Mouse (Mus musculus) midbrain, postnatal 0 days (tissue): ENCODE measurements around the gene Cks1b. TPM values are rescaled to one million over a fixed set of nuclear protein-coding genes. Genes with fewer than 3 reads are reported as not detected.
A peak's percentile ranks its signal among the peaks of the same experiment; 100 is the strongest.

Experiments
- ATAC-seq: fragments of 200-750 bp; cut with Nextera tagmentation; 2 replicates; pipeline ENCODE4 v1.8.0; 2017; ENCODE audit warnings: moderate number of reproducible peaks, mild to moderate bottlenecking, moderate TSS enrichment, moderate library complexity; ENCODE audit not compliant: low FRiP score
- DNase-seq: peaks from one replicate; pipeline ENCODE4 v3.0.0-alpha.2; 2015; ENCODE audit warnings: low spot score
- H3K27ac ChIP-seq: fragments of 300-500 bp; sonication (generic); 2 replicates; pipeline ENCODE4 v1.5.1; 2014; ENCODE audit warnings: low read depth, mild to moderate bottlenecking, low read length, mixed read lengths
- H3K27me3 ChIP-seq: fragments of 300-500 bp; sonication (generic); 2 replicates; pipeline ENCODE4 v1.6.1; 2014; ENCODE audit warnings: low read length, control low read depth, mixed read lengths; ENCODE audit not compliant: insufficient read depth
- H3K36me3 ChIP-seq: fragments of 300-500 bp; sonication (generic); 2 replicates; pipeline ENCODE4 v1.6.1; 2014; ENCODE audit warnings: low read length, control low read depth, mixed read lengths; ENCODE audit not compliant: insufficient read depth
- H3K4me1 ChIP-seq: fragments of 300-500 bp; sonication (generic); 2 replicates; pipeline ENCODE4 v1.6.1; 2014; ENCODE audit warnings: mild to moderate bottlenecking, control low read depth, antibody characterized with exemption, low read length, mixed read lengths; ENCODE audit not compliant: insufficient read depth
- H3K4me2 ChIP-seq: fragments of 300-500 bp; sonication (generic); 2 replicates; pipeline ENCODE4 v1.6.1; 2014; ENCODE audit warnings: low read depth, mild to moderate bottlenecking, low read length, mixed read lengths; ENCODE audit not compliant: poor library complexity, severe bottlenecking
- H3K4me3 ChIP-seq: fragments of 300-500 bp; sonication (generic); 2 replicates; pipeline ENCODE4 v1.5.1; 2014; ENCODE audit warnings: low read depth, mild to moderate bottlenecking, low read length, moderate library complexity
- H3K9ac ChIP-seq: fragments of 300-500 bp; sonication (generic); replicated peaks from 2 replicates; pipeline ENCODE4 v1.6.1; 2014; ENCODE audit warnings: mild to moderate bottlenecking, low read length, moderate library complexity, mixed read lengths; ENCODE audit not compliant: poor library complexity, severe bottlenecking
- H3K9me3 ChIP-seq: fragments of 300-500 bp; sonication (generic); 2 replicates; pipeline ENCODE4 v1.6.1; 2016; ENCODE audit warnings: low read length, control low read depth
- CTCF ChIP-seq: IDR thresholded peaks from 2 replicates; pipeline ENCODE4 v1.5.1; 2016; ENCODE audit warnings: antibody characterized with exemption, mild to moderate bottlenecking
- WGBS: fragments of 180-500 bp; shearing (Covaris S2); extraction: QIAGEN DNeasy Blood & Tissue Kit; methylation state at CpG from one replicate; pipeline ENCODE4 v1.1.7; 2014; 5-methylcytosine and 5-hydroxymethylcytosine counted together
- polyA plus RNA-seq: library from polyadenylated mRNA; unstranded; fragments of >200 nt; fragmentation: Nextera tagmentation; extraction: Ambion mirVana; gene quantifications from 2 replicates; pipeline ENCODE4 v1.2.1, GENCODE M21; 2015
- total RNA-seq: library from RNA; depleted of rRNA; stranded (reverse); fragments of >200 nt; gene quantifications from 2 replicates; pipeline ENCODE4 v1.2.3, GENCODE M21; 2014

Cks1b gene
- total and polyA plus RNA-seq, 2 experiments from 2014 or later = 29.2 to 69.6 TPM

DNA sequence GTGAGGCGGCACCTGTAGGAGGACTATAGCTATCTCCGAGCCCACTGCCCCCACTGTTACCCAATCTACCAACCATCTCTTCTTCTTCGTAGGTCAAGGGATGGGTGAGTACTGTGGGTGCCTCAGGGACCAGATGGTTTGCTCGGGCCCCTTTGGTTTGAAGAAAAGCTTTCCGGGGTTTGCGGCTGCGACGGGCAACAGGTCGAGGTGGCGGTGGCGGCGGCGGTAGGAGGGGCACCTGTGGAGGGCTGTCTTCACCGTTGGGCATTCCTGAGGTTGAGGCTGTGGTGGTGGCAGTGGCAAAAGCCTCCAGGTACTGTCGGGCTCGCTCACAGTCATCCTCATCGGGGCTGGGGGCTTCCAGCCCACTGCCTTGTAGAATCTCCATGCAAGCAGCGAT is 37.5 kb downstream of the Cks1b start:
- H3K4me1 ChIP-seq = no peaks in the 10 kb centered on the region
- ATAC-seq (no peak), DNase-seq (no peak)
- no peaks in the 10 kb centered on the region for H3K36me3 ChIP-seq
- H3K27me3 ChIP-seq = no peaks in the 10 kb centered on the region
- TF ChIP-seq CTCF = no peak
- H3K27ac ChIP-seq = no peak overlapping the region
- 93% methylated on average over 18 of the region's 18 CpGs for WGBS
- H3K4me3 ChIP-seq = no peak overlapping the region
- H3K9me3 ChIP-seq = no peaks in the 10 kb centered on the region
- no peak overlapping the region for H3K4me2 ChIP-seq
- no peak overlapping the region for H3K9ac ChIP-seq

DNA sequence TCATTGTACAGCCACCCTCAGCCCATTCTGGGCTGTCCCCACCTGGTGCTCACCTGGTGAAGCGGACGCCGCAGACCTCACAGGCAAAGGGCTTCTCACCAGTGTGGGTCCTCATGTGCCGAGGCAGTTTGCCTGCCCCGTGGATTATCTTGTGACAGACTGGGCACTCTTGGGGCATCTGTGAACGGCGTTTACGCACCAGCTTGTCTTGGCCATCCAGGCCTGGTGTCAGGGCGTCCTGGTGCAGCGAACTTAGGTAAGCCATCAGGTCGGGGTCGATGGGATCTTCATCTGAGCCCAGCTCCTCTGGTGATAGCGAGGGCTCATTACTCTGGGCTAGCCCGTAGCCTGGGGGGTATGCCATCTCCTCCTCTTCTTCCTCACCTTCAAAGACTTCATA is 37.9 kb downstream of the Cks1b start:
- no peaks in the 10 kb centered on the region for H3K4me1 ChIP-seq
- TF ChIP-seq CTCF = no peak
- 96% methylated on average over 14 of the region's 14 CpGs for WGBS
- H3K27me3 ChIP-seq = no peaks in the 10 kb centered on the region
- no peaks in the 10 kb centered on the region for H3K36me3 ChIP-seq
- H3K9ac ChIP-seq = no peak overlapping the region
- no peak overlapping the region for H3K4me2 ChIP-seq
- DNase-seq (no peak), ATAC-seq (no peak)
- H3K4me3 ChIP-seq = no peak overlapping the region
- no peak overlapping the region for H3K27ac ChIP-seq
- no peaks in the 10 kb centered on the region for H3K9me3 ChIP-seq

DNA sequence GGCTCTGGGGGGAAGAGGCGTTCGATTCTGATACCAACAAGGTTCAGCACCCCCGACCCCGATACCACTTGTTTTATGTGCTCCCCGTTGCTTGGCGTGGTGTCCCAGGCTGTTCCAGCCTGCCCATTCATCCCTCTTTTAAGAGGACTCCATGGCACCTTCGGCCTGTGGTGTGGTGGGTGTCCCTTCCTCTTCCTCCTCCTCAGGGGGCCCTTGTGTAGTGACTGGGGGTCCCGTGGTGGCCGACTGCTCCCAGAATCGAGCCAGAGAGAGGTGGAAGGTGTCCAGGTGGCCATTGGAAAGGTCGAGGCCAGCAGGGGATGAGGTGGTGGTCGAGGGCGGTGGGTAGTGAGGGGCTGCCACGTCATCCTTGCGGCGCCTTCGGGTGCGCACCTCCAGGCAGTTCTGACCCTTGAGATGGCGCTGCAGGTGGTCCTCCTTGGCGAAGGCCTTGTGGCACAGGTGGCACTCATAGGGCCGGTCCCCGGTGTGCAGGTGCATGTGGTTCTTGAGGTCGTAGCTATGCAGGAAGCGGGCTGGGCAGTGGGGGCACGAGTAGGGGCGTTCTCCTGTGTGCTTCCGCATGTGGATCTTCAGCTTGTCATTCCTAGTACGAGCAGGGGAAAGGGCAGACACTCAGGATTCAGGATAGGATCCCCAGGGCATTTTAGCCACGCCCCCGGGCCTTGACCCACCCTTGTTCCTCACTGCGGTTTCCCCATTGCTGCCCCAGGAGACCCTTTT is 38.6 kb downstream of the Cks1b start:
- Histone ChIP-seq H3K4me2 (no peak overlapping the region), H3K27ac (no peak overlapping the region), H3K27me3 (no peaks in the 10 kb centered on the region), H3K9ac (no peak overlapping the region), H3K9me3 (no peaks in the 10 kb centered on the region), H3K36me3 (no peaks in the 10 kb centered on the region), H3K4me3 (no peak overlapping the region), H3K4me1 (no peaks in the 10 kb centered on the region)
- ATAC-seq = no peak
- no peak for TF ChIP-seq CTCF
- no peak for DNase-seq
- WGBS = 87% methylated on average over 31 of the region's 31 CpGs

DNA sequence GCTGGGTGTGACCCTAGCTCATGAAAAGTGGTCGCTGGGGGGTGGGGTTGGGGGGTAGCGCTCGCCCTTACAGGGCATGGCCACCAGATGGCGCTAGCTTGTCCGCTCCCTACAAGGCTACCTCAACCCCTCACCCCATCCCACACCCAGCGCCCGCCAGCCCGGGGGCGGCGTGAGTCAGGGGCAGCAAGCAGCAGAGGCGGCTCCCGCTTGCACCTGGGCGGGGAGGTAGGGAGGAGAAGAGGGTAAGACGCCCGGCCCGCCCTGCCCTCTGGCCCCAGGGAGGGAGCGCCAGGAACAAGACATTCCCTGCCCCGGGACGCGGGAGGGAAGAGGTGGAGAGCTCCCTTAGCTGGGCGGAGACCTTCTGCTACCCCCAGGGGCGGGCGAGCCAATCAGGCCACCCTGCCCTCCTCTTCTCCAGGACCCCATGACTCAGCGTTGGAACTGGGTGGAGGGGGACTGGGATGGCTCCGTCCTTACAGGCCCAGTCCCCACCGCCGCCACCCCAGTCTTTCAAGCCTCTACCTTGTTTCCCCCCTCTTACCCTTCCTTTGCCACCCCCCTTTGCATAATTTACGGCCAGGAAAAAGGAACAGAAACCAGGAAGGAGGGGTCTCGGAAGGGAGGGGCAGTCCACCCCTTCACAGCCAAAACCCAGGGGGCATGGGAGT is 39.7 kb downstream of the Cks1b start:
- Histone ChIP-seq H3K4me1 (no peaks in the 10 kb centered on the region), H3K36me3 (no peaks in the 10 kb centered on the region), H3K27me3 (no peaks in the 10 kb centered on the region), H3K27ac (peak overlapping the region; percentile 38; the same call in 1 of the 2 replicates), H3K4me3 (peak overlapping the region; percentile 55), H3K9me3 (no peaks in the 10 kb centered on the region), H3K4me2 (peak overlapping the region; percentile 97), H3K9ac (peak overlapping the region; percentile 80)
- TF ChIP-seq CTCF = peak; percentile 91
- 1% methylated on average over 26 of the region's 29 CpGs for WGBS
- DNase-seq = peak; percentile 81
- ATAC-seq = peak; percentile 89

DNA sequence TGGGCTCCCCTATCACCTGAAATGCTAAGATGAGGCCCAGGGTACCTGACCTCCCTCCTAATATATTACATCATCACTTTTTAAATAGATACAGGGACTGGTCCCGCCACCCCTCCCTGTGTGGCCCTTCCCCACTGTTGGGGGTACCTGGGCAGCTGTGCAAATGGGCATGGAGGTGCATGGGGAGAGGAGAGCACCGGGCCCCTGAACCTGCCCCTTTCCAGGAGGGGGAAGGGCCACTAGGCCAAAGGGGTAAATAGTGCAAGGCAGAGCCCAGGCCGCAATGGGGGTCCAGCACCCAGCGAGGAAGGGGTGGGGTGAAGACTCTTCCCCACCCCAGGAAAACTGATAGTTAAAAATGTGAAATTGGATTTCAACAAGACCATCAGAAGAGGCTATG is 40.4 kb downstream of the Cks1b start:
- ATAC-seq = 0 out of 2 replicates have a peak, but pooled peaks have one; percentile 12
- no peak for DNase-seq
- Histone ChIP-seq H3K27ac (no peak overlapping the region), H3K27me3 (no peaks in the 10 kb centered on the region), H3K4me3 (peak overlapping the region; percentile 55), H3K36me3 (no peaks in the 10 kb centered on the region), H3K9ac (peak overlapping the region; percentile 80), H3K9me3 (no peaks in the 10 kb centered on the region), H3K4me2 (peak overlapping the region; percentile 97), H3K4me1 (no peaks in the 10 kb centered on the region)
- 75% methylated on average over 4 of the region's 4 CpGs for WGBS
- no peak for TF ChIP-seq CTCF

DNA sequence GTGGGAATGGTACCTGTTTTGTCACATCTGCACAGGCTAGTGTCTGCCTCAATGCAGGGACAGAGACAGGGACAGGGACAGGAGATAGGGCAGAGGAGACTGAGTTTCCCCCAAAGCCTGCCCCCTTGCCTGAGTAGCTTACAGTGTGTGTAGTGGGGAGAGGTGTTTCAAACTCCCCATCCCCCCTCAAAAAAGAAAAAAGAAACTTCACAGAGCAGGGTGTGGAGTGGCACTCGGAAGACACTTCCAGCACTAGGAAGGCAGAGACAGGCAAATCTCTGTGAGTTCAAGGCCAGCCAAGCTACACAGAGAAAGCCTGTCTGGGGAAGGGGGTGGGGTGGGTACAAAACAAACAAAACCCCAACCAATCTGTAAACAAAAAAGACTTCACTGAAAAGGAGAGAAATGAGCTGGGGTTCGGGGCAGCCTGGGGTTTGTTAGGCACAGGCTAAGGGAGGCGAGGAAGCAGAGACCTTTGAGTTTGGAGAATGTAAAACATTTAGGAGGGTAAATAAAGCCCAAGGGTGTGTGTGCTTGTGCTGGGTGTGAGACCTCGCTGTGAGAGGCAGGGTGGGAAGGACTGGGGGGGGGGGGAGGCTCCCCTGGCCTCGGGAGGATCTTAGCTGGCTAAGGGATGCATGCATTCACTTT is 44.5 kb downstream of the Cks1b start:
- WGBS = 43% methylated on average over 5 of the region's 5 CpGs
- no peak for DNase-seq
- no peak for ATAC-seq
- Histone ChIP-seq H3K9me3 (no peaks in the 10 kb centered on the region), H3K27me3 (no peaks in the 10 kb centered on the region), H3K9ac (no peak overlapping the region), H3K36me3 (no peaks in the 10 kb centered on the region), H3K4me3 (no peak overlapping the region), H3K4me1 (no peaks in the 10 kb centered on the region), H3K27ac (no peak overlapping the region), H3K4me2 (no peak overlapping the region)
- no peak for TF ChIP-seq CTCF
